Mouse (Mus musculus): ENCODE measurements around the gene Tmc3.

DNA sequence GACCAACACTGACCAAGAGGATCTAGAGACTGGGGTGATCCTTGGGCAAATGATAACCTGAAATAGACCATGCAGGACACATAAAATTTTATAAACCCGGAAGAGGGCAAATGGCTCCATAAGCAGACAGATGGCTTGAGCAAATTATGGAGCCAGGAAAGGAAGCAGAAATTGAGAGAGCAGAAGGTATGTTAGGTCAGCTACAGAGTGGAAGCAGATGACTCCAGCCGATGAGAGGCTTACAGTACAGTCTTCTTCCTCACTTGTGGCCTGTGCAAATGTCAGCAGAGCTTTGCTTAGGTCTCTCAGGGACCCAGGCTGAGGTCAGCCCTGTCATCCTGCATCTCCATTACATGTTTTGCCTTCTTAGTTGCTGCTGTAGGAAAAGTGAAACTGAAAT is 15.9 kb upstream of the Tmc3 start:
- no peak for TF ChIP-seq POLR2A (IDR thresholded peaks at IDR 0.05; ENCODE audit: borderline replicate concordance, extremely low read depth, low read depth, low read length)
- TF ChIP-seq CTCF (IDR thresholded peaks at IDR 0.05; ENCODE audit: insufficient read depth, low read length), result no peak

Data from lung, adult 2 months (tissue).